Mouse (Mus musculus): ENCODE measurements at regions not wholly inside any gene's neighbourhood (a gene's known extent, or its start where the extent isn't known, plus 50 kb on each side); places are given as distances from the start of the nearest gene placed in this dataset.
"Not testable (repeated sequence)": the region's sequence is repeated elsewhere in the genome, so short reads cannot be mapped to it uniquely, and the experiment has no call there.

DNA sequence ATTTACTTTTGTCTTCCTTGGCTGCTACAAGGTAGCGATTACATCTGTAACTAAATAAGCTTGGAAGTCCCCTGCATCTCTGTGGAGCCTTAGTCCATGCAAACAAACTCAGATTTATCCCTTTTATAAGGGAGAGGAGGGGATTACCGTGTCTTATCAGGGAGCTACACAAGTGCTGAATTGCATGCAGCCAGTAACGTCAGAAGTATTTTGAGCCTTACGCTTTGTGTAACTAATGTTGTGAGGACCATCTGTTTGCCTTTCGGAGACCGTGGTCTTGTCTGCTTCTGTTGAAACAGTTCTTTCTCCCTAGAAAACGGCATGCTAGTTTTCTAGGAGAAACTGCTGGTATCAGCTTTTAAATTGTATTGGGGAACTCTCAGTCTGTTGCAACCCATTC lies 58.0 kb upstream of the Dmrta1 start:
- no peak for DNase-seq (ENCODE audit: low spot score in 2 of 2)

- DNase-seq (ENCODE audit: low spot score in 2 of 2) = no peak
These were observed 74.5 kb upstream of the Dmrta1 start for GRCm38 (mm10) chr4:89604721-89605120.

- DNase-seq (ENCODE audit: low spot score in 2 of 2) = peak; percentile 1 to 45
These were observed 103.7 kb upstream of the Dmrta1 start for GRCm38 (mm10) chr4:89575529-89575928.

GRCm38 (mm10) chr4:89554711-89555466 lies 124.3 kb upstream of the Dmrta1 start:
- no peak for DNase-seq (ENCODE audit: low spot score in 2 of 2)

- DNase-seq (ENCODE audit: low spot score in 2 of 2) = no peak
These were observed 126.7 kb upstream of the Dmrta1 start for GRCm38 (mm10) chr4:89552556-89552955.

DNA sequence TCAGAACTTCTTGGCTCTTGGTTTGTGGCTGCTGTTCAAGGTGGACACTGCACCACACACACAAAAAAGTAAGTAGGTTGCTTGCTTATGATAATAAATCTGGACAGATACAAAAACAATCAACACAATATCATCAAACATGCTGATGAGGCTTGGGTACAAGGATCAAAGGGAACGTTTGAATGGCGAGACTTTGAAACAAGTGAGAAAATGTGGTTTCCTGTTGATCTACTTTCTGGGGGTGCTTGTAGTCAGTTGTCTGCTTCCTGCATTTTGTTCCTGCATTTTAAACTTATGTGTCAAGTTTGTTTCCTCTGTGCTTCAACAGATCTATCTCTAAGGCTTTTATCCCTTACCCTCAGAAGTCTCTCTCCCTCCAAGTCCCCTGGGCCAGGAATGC lies 128.7 kb upstream of the Dmrta1 start:
- DNase-seq (ENCODE audit: low spot score in 2 of 2) = no peak

DNA sequence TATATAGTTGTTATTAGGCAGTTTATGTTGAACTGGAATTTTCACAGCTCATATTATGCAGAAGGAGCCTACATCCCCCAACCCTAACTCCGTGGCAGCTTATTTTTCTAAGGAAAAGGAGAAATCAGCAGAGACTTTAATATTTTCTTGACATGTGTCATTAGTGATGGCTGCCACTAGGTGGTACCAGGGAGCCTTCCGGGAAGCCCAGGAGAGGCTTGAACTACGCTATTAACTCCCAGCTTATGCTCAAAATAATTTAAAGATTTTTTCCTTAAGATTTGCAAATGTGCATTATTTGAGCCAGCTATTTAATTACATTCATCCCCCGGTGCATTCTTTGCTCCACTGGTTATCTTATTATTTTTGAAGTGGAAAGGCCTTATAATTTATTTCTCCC lies 146.8 kb upstream of the Dmrta1 start:
- DNase-seq (ENCODE audit: low spot score in 2 of 2) = no peak

DNA sequence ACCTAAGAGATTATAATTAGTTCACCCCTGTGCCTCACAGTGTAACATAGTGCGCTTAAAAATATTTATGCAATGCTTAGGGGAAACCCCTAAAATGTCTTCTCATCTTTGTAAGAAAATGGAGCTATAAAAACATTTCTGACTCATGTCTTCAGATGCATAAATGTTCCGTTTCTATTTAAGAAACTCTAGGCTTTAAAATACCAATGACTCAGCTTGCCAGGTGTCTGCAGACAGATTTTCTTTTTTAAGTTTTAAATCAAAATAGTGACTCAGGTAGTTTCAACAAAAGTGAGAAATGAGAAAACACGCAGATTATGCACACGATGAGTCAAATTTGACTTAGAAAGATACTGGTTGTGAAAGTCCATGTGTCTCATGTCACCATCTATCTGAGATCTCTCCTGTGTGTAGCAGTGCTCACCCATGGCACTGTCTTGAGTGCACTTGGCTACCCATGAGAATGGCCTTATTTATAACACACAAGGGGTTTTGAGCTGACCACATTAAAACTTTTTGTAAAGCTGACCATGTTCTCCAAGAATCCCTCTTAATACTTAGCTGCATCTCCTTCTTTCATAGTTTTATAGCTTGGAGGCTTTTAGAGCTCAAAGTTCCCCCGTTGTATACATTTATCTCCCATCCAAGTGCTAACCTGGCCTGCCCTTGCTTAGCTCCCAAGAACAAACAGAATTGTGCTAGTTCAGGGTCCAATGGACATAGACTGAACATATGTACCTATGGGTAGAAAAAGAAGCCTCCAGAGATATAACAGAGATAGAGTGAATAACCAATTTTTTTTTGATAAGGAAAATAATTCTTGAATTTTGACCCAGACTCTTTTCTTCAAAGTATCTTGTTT lies 149.0 kb upstream of the Dmrta1 start:
- peak in 1 of 2 experiments; percentile 18 for DNase-seq (ENCODE audit: low spot score in 2 of 2)

- DNase-seq (ENCODE audit: low spot score in 2 of 2) = no peak
These were observed 151.3 kb upstream of the Dmrta1 start for GRCm38 (mm10) chr4:89527966-89528365.

- no peak for DNase-seq (ENCODE audit: low spot score in 2 of 2)
These were observed 151.9 kb upstream of the Dmrta1 start for GRCm38 (mm10) chr4:89527326-89527725.

DNA sequence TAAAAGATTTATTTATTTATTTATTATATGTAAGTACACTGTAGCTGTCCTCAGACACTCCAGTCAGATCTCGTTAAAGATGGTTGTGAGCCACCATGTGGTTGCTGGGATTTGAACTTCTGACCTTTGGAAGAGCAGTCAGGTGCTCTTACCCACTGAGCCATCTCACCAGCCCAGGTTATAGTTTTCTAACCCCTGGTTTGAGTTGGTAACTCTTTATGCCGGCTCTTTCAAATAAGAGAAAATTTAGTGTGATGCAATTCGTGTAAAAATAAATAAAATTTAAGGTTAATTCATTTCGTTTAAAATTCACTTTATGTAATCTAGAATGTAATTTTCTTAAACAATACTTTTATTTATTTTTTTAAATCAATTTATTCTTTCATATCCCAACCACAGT lies 153.7 kb upstream of the Dmrta1 start:
- DNase-seq (ENCODE audit: low spot score in 2 of 2) = not testable (repeated sequence)

DNA sequence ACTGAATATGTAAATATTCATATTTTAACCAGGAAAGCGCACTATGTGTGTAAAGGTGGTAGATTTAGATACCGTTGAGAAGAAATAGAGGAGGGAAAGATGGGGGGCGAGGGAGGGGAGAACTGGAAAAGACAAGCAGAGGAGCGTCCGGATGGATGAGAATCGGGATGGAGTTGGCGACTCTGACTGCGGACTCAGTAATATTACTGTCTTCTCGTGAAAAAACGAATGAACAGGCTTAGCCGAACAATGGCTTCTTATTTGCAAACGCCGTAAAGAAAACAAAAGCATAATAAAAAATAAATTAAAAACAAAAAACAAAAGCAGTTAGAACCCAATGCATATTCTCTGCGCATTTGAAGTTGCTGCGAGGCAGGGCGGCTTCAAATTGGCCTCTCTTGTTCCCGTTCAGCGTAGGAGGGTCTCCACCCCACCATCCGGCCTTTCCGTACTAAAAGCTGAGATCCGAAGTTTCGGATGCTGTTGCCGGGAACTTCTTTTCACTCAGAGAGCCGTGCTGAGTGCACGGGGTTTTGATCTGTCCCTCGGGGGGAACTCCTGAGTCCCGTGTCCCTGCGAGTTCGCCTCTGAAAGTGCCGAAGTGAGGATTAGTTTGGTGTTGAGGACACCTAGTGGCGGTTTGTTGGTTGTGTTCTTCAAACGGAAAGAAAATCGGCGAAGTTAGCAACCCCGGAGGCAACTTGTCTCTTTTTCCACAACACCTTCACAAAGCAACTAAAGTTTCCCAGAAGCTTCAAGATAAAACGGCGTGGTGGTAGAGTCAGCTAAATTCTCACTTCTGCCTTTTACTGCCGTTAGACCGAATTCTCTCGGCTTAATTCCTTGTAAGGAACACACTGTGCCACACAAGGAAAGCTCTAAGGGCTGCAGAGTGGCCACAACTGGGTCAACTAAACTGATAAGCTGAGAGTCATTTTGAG lies 154.7 kb upstream of the Dmrta1 start:
- peak in 1 of 2 experiments; percentile 66 for DNase-seq (ENCODE audit: low spot score in 2 of 2)

DNA sequence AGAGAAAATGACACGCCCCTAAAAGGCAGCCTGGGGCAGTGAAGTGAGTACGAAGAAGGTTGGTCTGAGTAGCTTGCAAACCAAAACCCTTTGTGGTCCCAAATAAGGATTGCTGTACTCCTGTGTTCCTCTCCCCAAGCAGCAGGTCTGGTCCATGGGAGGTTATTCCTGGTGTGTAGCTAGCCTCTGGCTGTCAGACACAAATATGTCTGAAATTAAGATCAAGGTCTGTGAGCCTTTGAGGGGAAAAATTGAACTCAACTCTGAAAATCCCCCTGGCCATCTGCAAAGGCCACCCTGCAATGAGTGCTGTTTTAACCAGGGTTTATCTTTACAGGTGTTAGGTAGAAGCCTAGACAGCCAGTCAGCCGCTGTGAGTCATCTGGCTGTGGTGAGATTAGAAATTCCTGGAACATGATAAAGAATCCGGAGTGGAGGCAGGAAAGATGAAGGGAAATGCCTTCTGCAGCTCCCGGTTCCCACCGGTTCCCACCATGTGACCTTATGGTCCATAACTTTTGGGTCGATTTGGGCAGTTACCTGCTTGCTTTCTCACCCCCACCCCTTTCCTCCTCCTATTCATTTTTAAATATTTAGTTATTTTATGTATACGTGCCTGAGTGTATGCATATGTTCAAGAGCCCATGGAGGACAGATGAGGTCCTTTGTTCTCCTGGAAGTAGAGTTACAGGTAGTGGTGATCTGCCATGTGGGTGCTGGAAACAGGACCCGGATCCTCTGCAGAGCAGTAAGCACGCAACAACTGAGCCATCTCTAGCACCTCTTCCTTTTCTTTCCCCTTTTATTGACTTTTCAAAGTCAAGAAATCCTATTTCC lies 155.6 kb upstream of the Dmrta1 start:
- no peak for DNase-seq (ENCODE audit: low spot score in 2 of 2)

- DNase-seq (ENCODE audit: low spot score in 2 of 2) = no peak
These were observed 161.2 kb upstream of the Dmrta1 start for GRCm38 (mm10) chr4:89518027-89518426.

- no peak for DNase-seq (ENCODE audit: low spot score in 2 of 2)
These were observed 163.3 kb upstream of the Dmrta1 start for GRCm38 (mm10) chr4:89515823-89516411.

GRCm38 (mm10) chr4:89514981-89515380 lies 164.3 kb upstream of the Dmrta1 start:
- no peak for DNase-seq (ENCODE audit: low spot score in 2 of 2)

GRCm38 (mm10) chr4:89510593-89510992 lies 168.6 kb upstream of the Dmrta1 start:
- DNase-seq (ENCODE audit: low spot score in 2 of 2) = no peak

- DNase-seq (ENCODE audit: low spot score in 2 of 2) = no peak
These were observed 169.4 kb upstream of the Dmrta1 start for GRCm38 (mm10) chr4:89509655-89510391.

- DNase-seq (ENCODE audit: low spot score in 2 of 2) = no peak
These were observed 171.0 kb upstream of the Dmrta1 start for GRCm38 (mm10) chr4:89508103-89508763.
